Mouse (Mus musculus): ENCODE measurements at regions not wholly inside any gene's neighbourhood (a gene's known extent, or its start where the extent isn't known, plus 50 kb on each side); places are given as distances from the start of the nearest gene placed in this dataset.

DNA sequence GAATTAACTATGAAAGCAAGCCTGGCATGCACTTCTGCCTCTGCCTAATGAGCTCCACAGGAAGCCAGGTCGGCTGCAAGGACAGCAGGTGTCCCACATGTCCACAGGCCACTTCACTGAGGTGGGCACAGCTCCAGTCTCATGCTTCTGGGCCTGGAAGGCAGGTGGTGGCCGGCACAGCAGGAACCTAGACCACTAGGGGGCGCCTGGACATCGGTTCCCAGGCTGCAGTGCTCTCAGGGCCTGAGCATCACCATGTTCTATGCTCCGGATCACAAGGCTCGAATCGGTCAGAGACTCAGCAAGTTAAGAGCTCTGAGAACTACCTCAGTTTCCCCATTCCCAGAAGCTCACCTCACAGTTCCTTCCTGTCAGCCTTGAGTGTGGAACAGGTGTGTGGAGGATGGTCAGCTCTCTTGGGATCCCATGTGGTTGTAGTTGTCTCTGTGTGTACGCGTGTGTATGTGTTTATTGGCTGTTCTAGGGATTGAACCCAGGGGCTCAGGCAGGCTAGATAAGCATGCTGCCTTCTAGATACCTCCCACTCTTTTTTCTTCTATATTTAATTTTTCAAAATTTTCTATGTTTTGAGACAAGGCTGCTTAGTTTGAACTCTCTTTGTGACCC lies 75.4 kb downstream of the Thnsl1 start:
- TF ChIP-seq ZNF384 (IDR thresholded peaks at IDR 0.05; ENCODE audit: low read depth, low read length) (no peak), HCFC1 (IDR thresholded peaks at IDR 0.05; ENCODE audit: borderline replicate concordance, insufficient read depth, low read length) (no peak), MAFK (IDR thresholded peaks at IDR 0.05; ENCODE audit: insufficient read depth, low read depth, low read length) (no peak), ZC3H11A (IDR thresholded peaks at IDR 0.05; ENCODE audit: borderline replicate concordance, low read depth, low read length) (peak; percentile 92)
- H3K4me1 ChIP-seq (ENCODE audit: control insufficient read depth in 2 of 2, insufficient read depth in 2 of 2, low read length in 2 of 2, poor library complexity in 1 of 2), result peaks cover 0 to 1% of the 10 kb centered on the region in 2 experiments; a peak in 1 of 4 replicates
- DNase-seq (ENCODE audit: low read depth, low spot score), result peak; percentile 51
- in situ Hi-C loops (cut with MboI; ENCODE audit: low sequenced_read_pairs in 2 of 2, unreplicated experiment in 2 of 2), result loop anchor here (10.0 to 25.0 kb wide), 2 partner anchors 631 to 644 kb away; no protein-coding TSS in a partner anchor
- no peak overlapping the region for H3K9ac ChIP-seq (ENCODE audit: insufficient read depth, low read depth, low read length, poor library complexity, severe bottlenecking)
- H3K36me3 ChIP-seq (ENCODE audit: control insufficient read depth, insufficient read depth, low read length, poor library complexity, severe bottlenecking), result no peaks in the 10 kb centered on the region
- no peak overlapping the region for H3K4me3 ChIP-seq (ENCODE audit: insufficient read depth in 1 of 2, low read depth in 1 of 2, low read length in 2 of 2, poor library complexity in 1 of 2, severe bottlenecking in 1 of 2)
- no peaks in the 10 kb centered on the region for H3K9me3 ChIP-seq (ENCODE audit: control insufficient read depth, insufficient read depth, low read depth, low read length)
- H3K27ac ChIP-seq (ENCODE audit: insufficient read depth, low read depth, low read length, poor library complexity, severe bottlenecking), result no peak overlapping the region

DNA sequence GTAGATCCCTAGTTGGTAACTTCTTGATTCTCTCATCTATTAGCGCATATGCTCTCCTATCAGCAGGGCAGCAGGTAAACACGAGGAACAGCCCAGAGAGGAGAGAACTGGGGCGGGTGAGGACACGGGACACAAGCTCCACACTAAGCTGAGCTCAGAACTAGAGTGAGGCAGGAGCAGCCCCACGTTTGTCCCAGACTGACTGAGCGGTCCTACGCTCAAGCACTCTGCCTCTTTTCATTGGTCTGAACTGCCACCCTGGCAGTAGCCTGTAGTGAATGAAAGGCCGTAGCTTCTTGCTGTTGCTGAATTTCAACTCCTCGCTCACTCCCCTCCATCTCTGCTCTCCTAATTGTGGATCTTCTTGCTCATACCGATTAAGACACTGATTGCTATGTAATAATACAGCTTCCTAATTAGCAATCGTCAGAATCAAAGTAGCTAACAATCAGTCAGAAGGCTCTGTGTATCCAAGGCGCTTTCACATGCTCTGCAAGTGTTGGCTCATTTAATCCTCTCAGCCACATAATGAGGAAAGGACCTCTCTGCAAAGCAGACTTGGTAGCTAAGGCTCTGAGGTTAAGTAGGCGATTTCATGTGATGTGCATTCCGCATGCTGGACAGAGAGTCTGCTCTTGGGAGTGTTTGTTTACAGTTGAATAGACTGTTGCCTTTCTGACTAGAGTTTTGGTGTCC lies 77.1 kb downstream of the Thnsl1 start:
- Histone ChIP-seq H3K9me3 (ENCODE audit: control insufficient read depth, insufficient read depth, low read depth, low read length) (no peaks in the 10 kb centered on the region), H3K27ac (ENCODE audit: insufficient read depth, low read depth, low read length, poor library complexity, severe bottlenecking) (no peak overlapping the region), H3K4me3 (ENCODE audit: insufficient read depth in 1 of 2, low read depth in 1 of 2, low read length in 2 of 2, poor library complexity in 1 of 2, severe bottlenecking in 1 of 2) (no peak overlapping the region), H3K4me1 (ENCODE audit: control insufficient read depth in 2 of 2, insufficient read depth in 2 of 2, low read length in 2 of 2, poor library complexity in 1 of 2) (peaks cover 0 to 1% of the 10 kb centered on the region in 2 experiments; a peak in 1 of 4 replicates), H3K9ac (ENCODE audit: insufficient read depth, low read depth, low read length, poor library complexity, severe bottlenecking) (no peak overlapping the region), H3K36me3 (ENCODE audit: control insufficient read depth, insufficient read depth, low read length, poor library complexity, severe bottlenecking) (no peaks in the 10 kb centered on the region)
- DNase-seq (ENCODE audit: low read depth, low spot score), result no peak
- in situ Hi-C loops (cut with MboI; ENCODE audit: low sequenced_read_pairs in 2 of 2, unreplicated experiment in 2 of 2), result loop anchor here (10.0 to 25.0 kb wide), 2 partner anchors 630 to 642 kb away; no protein-coding TSS in a partner anchor
- TF ChIP-seq HCFC1 (IDR thresholded peaks at IDR 0.05; ENCODE audit: borderline replicate concordance, insufficient read depth, low read length) (no peak), ZNF384 (IDR thresholded peaks at IDR 0.05; ENCODE audit: low read depth, low read length) (no peak), ZC3H11A (IDR thresholded peaks at IDR 0.05; ENCODE audit: borderline replicate concordance, low read depth, low read length) (no peak), CHD2 (IDR thresholded peaks at IDR 0.05; ENCODE audit: low read depth, low read length) (no peak), MAFK (IDR thresholded peaks at IDR 0.05; ENCODE audit: insufficient read depth, low read depth, low read length) (no peak)

DNA sequence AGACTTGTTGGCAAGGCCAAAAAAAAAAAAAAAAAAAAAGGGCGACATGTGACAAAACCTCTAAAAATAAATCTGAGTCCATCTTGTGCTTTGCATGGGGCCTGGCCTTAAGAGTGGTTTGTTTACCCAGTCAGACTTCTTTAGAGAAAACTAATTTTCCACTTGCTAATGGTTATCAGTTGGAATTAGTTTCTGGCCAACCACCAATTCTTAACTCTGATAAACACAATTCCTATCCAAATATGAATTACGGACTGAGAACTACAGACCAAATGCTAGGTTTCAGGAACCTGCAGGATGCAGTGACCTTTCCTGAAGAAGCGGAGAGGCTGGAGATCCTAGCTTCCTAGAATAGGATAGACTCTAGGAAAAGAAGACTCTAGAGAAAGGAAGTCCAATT lies 79.4 kb downstream of the Thnsl1 start:
- in situ Hi-C loops (cut with MboI; ENCODE audit: low sequenced_read_pairs in 2 of 2, unreplicated experiment in 2 of 2), result loop anchor here (10.0 to 25.0 kb wide), 2 partner anchors 627 to 640 kb away; no protein-coding TSS in a partner anchor
- no peaks in the 10 kb centered on the region for H3K36me3 ChIP-seq (ENCODE audit: control insufficient read depth, insufficient read depth, low read length, poor library complexity, severe bottlenecking)
- peaks cover 0 to 1% of the 10 kb centered on the region in 2 experiments; a peak in 1 of 4 replicates for H3K4me1 ChIP-seq (ENCODE audit: control insufficient read depth in 2 of 2, insufficient read depth in 2 of 2, low read length in 2 of 2, poor library complexity in 1 of 2)
- H3K9me3 ChIP-seq (ENCODE audit: control insufficient read depth, insufficient read depth, low read depth, low read length), result no peaks in the 10 kb centered on the region
- no peak overlapping the region for H3K27ac ChIP-seq (ENCODE audit: insufficient read depth, low read depth, low read length, poor library complexity, severe bottlenecking)
- no peak overlapping the region for H3K9ac ChIP-seq (ENCODE audit: insufficient read depth, low read depth, low read length, poor library complexity, severe bottlenecking)
- no peak for DNase-seq (ENCODE audit: low read depth, low spot score)
- TF ChIP-seq ZC3H11A (IDR thresholded peaks at IDR 0.05; ENCODE audit: borderline replicate concordance, low read depth, low read length), result no peak
- TF ChIP-seq CHD2 (IDR thresholded peaks at IDR 0.05; ENCODE audit: low read depth, low read length), result no peak
- TF ChIP-seq HCFC1 (IDR thresholded peaks at IDR 0.05; ENCODE audit: borderline replicate concordance, insufficient read depth, low read length), result no peak
- TF ChIP-seq ZNF384 (IDR thresholded peaks at IDR 0.05; ENCODE audit: low read depth, low read length), result no peak
- TF ChIP-seq MAFK (IDR thresholded peaks at IDR 0.05; ENCODE audit: insufficient read depth, low read depth, low read length), result no peak
- H3K4me3 ChIP-seq (ENCODE audit: insufficient read depth in 1 of 2, low read depth in 1 of 2, low read length in 2 of 2, poor library complexity in 1 of 2, severe bottlenecking in 1 of 2), result no peak overlapping the region

DNA sequence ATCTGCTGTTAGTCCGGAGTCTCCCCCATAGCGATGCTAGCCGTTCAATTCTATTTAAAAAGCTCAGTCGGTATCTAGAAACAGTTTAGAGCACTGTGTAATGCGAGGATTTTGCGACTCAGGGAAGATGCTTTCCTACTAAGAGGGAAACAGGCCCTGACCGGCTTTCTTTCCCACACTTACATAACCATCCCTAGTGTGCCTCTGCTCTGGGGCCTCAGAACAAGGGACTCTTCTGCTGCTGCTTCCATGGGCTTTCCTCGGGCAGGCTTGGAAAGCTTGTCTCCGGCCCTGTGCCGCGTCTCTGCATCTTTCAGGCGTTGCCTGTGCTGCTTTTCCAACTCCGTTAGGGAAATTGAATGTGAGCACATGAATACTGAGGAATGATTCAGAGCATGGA lies 79.6 kb upstream of the Gpr158 start:
- in situ Hi-C loops (cut with MboI; ENCODE audit: low sequenced_read_pairs in 2 of 2, unreplicated experiment in 2 of 2), result loop anchor here (10.0 to 25.0 kb wide), 2 partner anchors 625 to 637 kb away; no protein-coding TSS in a partner anchor
- H3K9ac ChIP-seq (ENCODE audit: insufficient read depth, low read depth, low read length, poor library complexity, severe bottlenecking), result no peak overlapping the region
- H3K9me3 ChIP-seq (ENCODE audit: control insufficient read depth, insufficient read depth, low read depth, low read length), result no peaks in the 10 kb centered on the region
- no peak for DNase-seq (ENCODE audit: low read depth, low spot score)
- TF ChIP-seq ZNF384 (IDR thresholded peaks at IDR 0.05; ENCODE audit: low read depth, low read length) (no peak), CHD2 (IDR thresholded peaks at IDR 0.05; ENCODE audit: low read depth, low read length) (no peak), MAFK (IDR thresholded peaks at IDR 0.05; ENCODE audit: insufficient read depth, low read depth, low read length) (no peak), ZC3H11A (IDR thresholded peaks at IDR 0.05; ENCODE audit: borderline replicate concordance, low read depth, low read length) (no peak), HCFC1 (IDR thresholded peaks at IDR 0.05; ENCODE audit: borderline replicate concordance, insufficient read depth, low read length) (no peak)
- no peaks in the 10 kb centered on the region for H3K4me1 ChIP-seq (ENCODE audit: control insufficient read depth in 2 of 2, insufficient read depth in 2 of 2, low read length in 2 of 2, poor library complexity in 1 of 2)
- no peak overlapping the region for H3K4me3 ChIP-seq (ENCODE audit: insufficient read depth in 1 of 2, low read depth in 1 of 2, low read length in 2 of 2, poor library complexity in 1 of 2, severe bottlenecking in 1 of 2)
- H3K36me3 ChIP-seq (ENCODE audit: control insufficient read depth, insufficient read depth, low read length, poor library complexity, severe bottlenecking), result no peaks in the 10 kb centered on the region
- H3K27ac ChIP-seq (ENCODE audit: insufficient read depth, low read depth, low read length, poor library complexity, severe bottlenecking), result no peak overlapping the region

Data from ES-E14 (cell line).